In the genomic region with DNA sequence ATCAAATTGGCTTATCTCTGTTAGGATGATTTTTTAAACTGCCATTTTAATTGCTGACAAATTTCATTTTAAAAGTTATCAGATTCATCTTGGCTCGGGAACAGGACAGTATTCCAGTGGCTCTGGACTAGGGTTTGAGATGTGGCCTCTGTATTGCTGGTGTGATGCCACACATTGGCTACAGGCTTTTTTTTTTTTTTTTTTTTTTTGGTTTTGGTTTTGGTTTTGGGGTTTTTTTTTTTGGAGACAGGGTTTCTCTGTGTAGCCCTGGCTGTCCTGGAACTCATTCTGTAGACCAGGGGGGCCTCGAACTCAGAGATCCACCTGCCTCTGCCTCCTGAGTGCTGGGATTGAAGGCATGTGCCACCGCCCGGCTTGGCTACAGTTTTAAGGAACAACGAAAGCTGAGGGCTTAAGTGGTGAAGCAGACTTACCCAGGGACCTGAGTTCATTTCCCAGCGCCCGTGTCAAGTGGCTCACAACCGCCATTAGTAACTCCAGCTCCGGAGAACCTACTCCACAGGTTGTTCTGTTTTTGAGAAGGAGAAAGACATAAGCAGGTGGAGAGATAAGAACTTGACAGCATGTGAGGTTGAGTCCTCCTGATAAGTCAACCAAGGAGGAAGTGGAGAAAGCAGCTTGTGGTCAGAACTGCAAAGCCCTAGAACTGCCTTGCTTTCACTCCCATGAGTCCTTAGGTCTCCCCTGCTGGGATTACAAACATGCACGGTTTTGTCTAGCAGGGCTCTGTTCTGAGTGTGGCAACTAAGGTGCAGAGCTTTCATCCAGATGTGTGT, we compare ENCODE assay signal across 10 mouse cellular contexts. TPM values are rescaled to one million over a fixed set of nuclear protein-coding genes. Genes with fewer than 3 reads are reported as not detected.
DNase-seq lines count a peak whose midpoint lies in the region; TF ChIP-seq lines count a peak whose summit lies in the region.
"Had no signal": no experiment of that assay in that cellular context is flagged by ENCODE, and none has a peak within 500 bp of the region (broad histone marks: within the 10 kb centered on the region; RNA-seq: fewer than 3 reads in every experiment).

No protein-coding gene starts in this region.

- DNase-seq in thymus, postnatal 14 days: peak; percentile 21
- DNase-seq in thymus, postnatal 4 days: no peak
- no peak for DNase-seq in left cerebral cortex, adult 2 months (ENCODE audit: extremely low spot score in 1 of 2, low spot score in 2 of 2)
- no peak for DNase-seq in layer of hippocampus, adult 11-12 months (ENCODE audit: low spot score)
- no peak for DNase-seq in gastrocnemius, postnatal 4 days (ENCODE audit: low spot score in 2 of 2)
- no peak for DNase-seq in left cerebral cortex, adult 8-10 months (ENCODE audit: low spot score in 2 of 2)
- DNase-seq: cerebellum, adult 11-12 months had no signal

- peak overlapping the region; percentile 64 for H3K4me3 ChIP-seq in bone marrow, adult 2 months (replicated peaks; ENCODE audit: control insufficient read depth, low read depth, low read length)
- H3K4me3 ChIP-seq in macrophage (ENCODE audit: inconsistent target): peak overlapping the region; percentile 5; the same call in 1 of the 2 replicates
- no peak overlapping the region for H3K4me3 ChIP-seq in left cerebral cortex, adult 2 months
- H3K4me3 ChIP-seq: limb, embryonic 12.5 days had no signal

- 5% methylated on average over 10 of the region's 10 CpGs for WGBS in bone marrow, adult 2 months
- WGBS in macrophage (ENCODE audit: missing documents): 14% methylated on average over 10 of the region's 10 CpGs

- TF ChIP-seq POLR2A in bone marrow, adult 2 months (IDR thresholded peaks at IDR 0.05; ENCODE audit: borderline replicate concordance, control insufficient read depth, low read depth, low read length): no peak

- intact Hi-C loops in left cerebral cortex, adult 2 months (cut with DNase I): no loop called here

- peaks cover 4% of the 10 kb centered on the region for H3K4me1 ChIP-seq in bone marrow, adult 2 months (ENCODE audit: control insufficient read depth, insufficient read depth, low read length)
- H3K4me1 ChIP-seq: limb, embryonic 12.5 days had no signal

- no peak for TF ChIP-seq CTCF in bone marrow, adult 2 months (IDR thresholded peaks at IDR 0.05; ENCODE audit: control insufficient read depth, insufficient read depth, low read length)
- no peak for TF ChIP-seq CTCF in left cerebral cortex, adult 2 months (IDR thresholded peaks at IDR 0.05)

- no peaks in the 10 kb centered on the region for H3K36me3 ChIP-seq in macrophage (ENCODE audit: inconsistent target)
- H3K36me3 ChIP-seq: limb, embryonic 12.5 days had no signal

- H3K79me2 ChIP-seq in macrophage (ENCODE audit: inconsistent target): no peaks in the 10 kb centered on the region

- H3K27ac ChIP-seq in bone marrow, adult 2 months (ENCODE audit: control insufficient read depth, insufficient read depth, low read depth, low read length, poor library complexity): peak overlapping the region; percentile 85
- peak overlapping the region; percentile 15; the same call in 1 of the 2 replicates for H3K27ac ChIP-seq in macrophage
- no peak overlapping the region for H3K27ac ChIP-seq in left cerebral cortex, adult 2 months
- H3K27ac ChIP-seq: limb, embryonic 12.5 days had no signal

RNA-seq across cellular contexts. Expression of gene Atp11b, which starts 21.7 kb away (rescaled TPM):
- 10.3 and 15.9 TPM in 2 replicates for polyA plus RNA-seq in bone marrow, adult 2 months (2011; ENCODE audit: insufficient read depth, insufficient read length, low replicate concordance, missing spikeins)
- 100 to 1,000 TPM; 112 to 452 (median 150) TPM for total RNA-seq in macrophage (2018; cell fraction: chromatin; rRNA removed)
- total RNA-seq in macrophage (2018; cell fraction: cytosol; rRNA removed): 10 to 100 TPM; 20.6 to 38.8 (median 25.3) TPM
- 100 to 1,000 TPM in 11 of 26 experiments, 10 to 100 TPM in 15; 74.3 to 322 (median 97.2) TPM for total RNA-seq in macrophage (2018; cell fraction: nucleus; rRNA removed)
- 19.9 to 24.6 TPM (median 21.3 TPM) in 3 replicates for polyA plus RNA-seq in macrophage (2018)
- 100 to 1,000 TPM; 110 to 123 TPM for total RNA-seq in left cerebral cortex, adult 2 months (2021)
- 10 to 100 TPM; 33.0 to 33.2 TPM for total RNA-seq in gastrocnemius, postnatal 4 days (2021)
- total RNA-seq in left cerebral cortex, adult 8-10 months (2022): 100 to 1,000 TPM in 2 of 4 experiments, 10 to 100 TPM in 2; 93.8 to 108 (median 101) TPM
